Comparison of ENCODE assay signal across 42 mouse cellular contexts in genomic region chr8:79196481-79196880, GRCm38 (mm10). TPM values are rescaled to one million over a fixed set of nuclear protein-coding genes. Genes with fewer than 3 reads are reported as not detected.
"Had no signal": no experiment of that assay in that cellular context is flagged by ENCODE, and none has a peak within 500 bp of the region (broad histone marks: within the 10 kb centered on the region; RNA-seq: fewer than 3 reads in every experiment).

No protein-coding gene starts in this region.

- H3K4me3 ChIP-seq: heart, embryonic 10.5 days; heart, embryonic 12.5 days; hindbrain, embryonic 10.5 days; hindbrain, embryonic 12.5 days; intestine, embryonic 15.5 days; limb, embryonic 13.5 days; limb, embryonic 15.5 days; liver, embryonic 12.5 days had no signal

- ATAC-seq: hindbrain, embryonic 16.5 days; inflammation-experienced regulatory T-cells, adult 6 months; intestine, embryonic 15.5 days; intestine, postnatal 0 days; liver, embryonic 12.5 days had no signal

- H3K27ac ChIP-seq: heart, embryonic 10.5 days; hindbrain, embryonic 10.5 days; hindbrain, embryonic 12.5 days; hindbrain, embryonic 14.5 days; intestine, embryonic 15.5 days; limb, embryonic 13.5 days; limb, embryonic 15.5 days; liver, embryonic 12.5 days had no signal

- DNase-seq: gastrocnemius, postnatal 14 days; gastrocnemius, postnatal 36 days; heart, adult 18-20 months; heart, postnatal 10 days; heart, postnatal 4 days; kidney, adult 18-20 months; kidney, adult 8-10 months; kidney, postnatal 14 days; kidney, postnatal 36 days; layer of hippocampus, adult 9-11 months; layer of hippocampus, postnatal 36 days; left cerebral cortex, postnatal 4 days had no signal

- H3K9me3 ChIP-seq: heart, embryonic 10.5 days; heart, embryonic 12.5 days; hindbrain, embryonic 10.5 days; hindbrain, embryonic 12.5 days; intestine, embryonic 15.5 days; limb, embryonic 13.5 days; limb, embryonic 15.5 days; liver, embryonic 12.5 days had no signal

- H3K4me2 ChIP-seq: heart, embryonic 12.5 days; hindbrain, embryonic 12.5 days; hindbrain, embryonic 14.5 days; intestine, embryonic 15.5 days; limb, embryonic 13.5 days; limb, embryonic 15.5 days; liver, embryonic 12.5 days had no signal

- H3K4me1 ChIP-seq: heart, embryonic 10.5 days; heart, embryonic 12.5 days; liver, embryonic 12.5 days had no signal

- H3K27me3 ChIP-seq: heart, embryonic 12.5 days; hindbrain, embryonic 12.5 days; intestine, embryonic 15.5 days; limb, embryonic 13.5 days; limb, embryonic 15.5 days; liver, embryonic 12.5 days had no signal

- H3K9ac ChIP-seq: heart, embryonic 12.5 days; hindbrain, embryonic 12.5 days; hindbrain, embryonic 14.5 days; intestine, embryonic 15.5 days; limb, embryonic 13.5 days; limb, embryonic 15.5 days; liver, embryonic 12.5 days had no signal

- H3K36me3 ChIP-seq: intestine, embryonic 15.5 days; liver, embryonic 12.5 days had no signal

RNA-seq across cellular contexts. Expression of gene 1700011L22Rik, which starts 51.9 kb away (rescaled TPM):
- total RNA-seq: gastrocnemius, adult 18-20 months; gastrocnemius, adult 8-10 months; gastrocnemius, postnatal 14 days; gastrocnemius, postnatal 36 days; heart, adult 18-20 months; heart, adult 8-10 months; heart, postnatal 10 days; heart, postnatal 25 days; heart, postnatal 4 days; layer of hippocampus, adult 18-20 months; layer of hippocampus, adult 8-10 months; layer of hippocampus, postnatal 14 days; layer of hippocampus, postnatal 36 days; left cerebral cortex, adult 18-20 months; left cerebral cortex, adult 8-10 months; left cerebral cortex, postnatal 10 days; left cerebral cortex, postnatal 25 days; left cerebral cortex, postnatal 4 days; liver, adult 2 months had no signal
- polyA plus RNA-seq: heart, embryonic 10.5 days; heart, embryonic 12.5 days; heart, embryonic 14.5 days; heart, embryonic 16.5 days; hindbrain, embryonic 10.5 days; hindbrain, embryonic 12.5 days; hindbrain, embryonic 14.5 days; hindbrain, embryonic 16.5 days; inflammation-experienced regulatory T-cells, adult 6 months; intestine, embryonic 15.5 days; intestine, postnatal 0 days; kidney, embryonic 14.5 days; kidney, embryonic 16.5 days; large intestine, adult 2 months; limb, embryonic 11.5 days; limb, embryonic 15.5 days; liver, adult 2 months; liver, embryonic 12.5 days had no signal
